41 mouse cellular contexts compared by ENCODE assay signal in genomic region chr2:122210534-122211228, GRCm38 (mm10). TPM values are rescaled to one million over a fixed set of nuclear protein-coding genes. Genes with fewer than 3 reads are reported as not detected.
DNase-seq lines count a peak whose midpoint lies in the region; ATAC-seq and TF ChIP-seq lines count a peak whose summit lies in the region.
"Had no signal": no experiment of that assay in that cellular context is flagged by ENCODE, and none has a peak within 500 bp of the region (broad histone marks: within the 10 kb centered on the region; RNA-seq: fewer than 3 reads in every experiment).

No protein-coding gene starts in this region.

- no peak overlapping the region for H3K4me3 ChIP-seq in kidney, embryonic 14.5 days (ENCODE audit: low read length)
- H3K4me3 ChIP-seq in midbrain, embryonic 12.5 days = no peak overlapping the region
- H3K4me3 ChIP-seq in midbrain, postnatal 0 days (ENCODE audit: low read depth, low read length) = no peak overlapping the region
- H3K4me3 ChIP-seq: embryonic facial prominence, embryonic 13.5 days; erythroblast, embryonic 14.5 days; forebrain, embryonic 12.5 days; heart, embryonic 13.5 days; kidney, embryonic 15.5 days; layer of hippocampus, adult 2 months; left cerebral cortex, adult 2 months; limb, embryonic 12.5 days; liver, embryonic 15.5 days; lung, embryonic 15.5 days; myocyte; stomach, embryonic 15.5 days had no signal

- no peaks in the 10 kb centered on the region for H3K36me3 ChIP-seq in kidney, embryonic 14.5 days (ENCODE audit: control insufficient read depth, insufficient read depth, low read length)
- no peaks in the 10 kb centered on the region for H3K36me3 ChIP-seq in midbrain, embryonic 12.5 days
- no peaks in the 10 kb centered on the region for H3K36me3 ChIP-seq in midbrain, postnatal 0 days (ENCODE audit: insufficient read depth, low read length)
- H3K36me3 ChIP-seq: embryonic facial prominence, embryonic 13.5 days; forebrain, embryonic 12.5 days; heart, embryonic 13.5 days; kidney, embryonic 15.5 days; limb, embryonic 12.5 days; liver, embryonic 15.5 days; lung, embryonic 15.5 days; stomach, embryonic 15.5 days had no signal

- H3K4me1 ChIP-seq in kidney, embryonic 14.5 days (ENCODE audit: control insufficient read depth, insufficient read depth, low read length) = no peaks in the 10 kb centered on the region
- peaks cover 5% of the 10 kb centered on the region; the same call in 1 of the 2 replicates for H3K4me1 ChIP-seq in midbrain, embryonic 12.5 days
- no peaks in the 10 kb centered on the region for H3K4me1 ChIP-seq in midbrain, postnatal 0 days (ENCODE audit: insufficient read depth, low read length)
- H3K4me1 ChIP-seq: embryonic facial prominence, embryonic 13.5 days; forebrain, embryonic 12.5 days; heart, embryonic 13.5 days; kidney, embryonic 15.5 days; limb, embryonic 12.5 days; lung, embryonic 15.5 days had no signal

- no peak overlapping the region for H3K27ac ChIP-seq in kidney, embryonic 14.5 days (ENCODE audit: low read depth, low read length)
- H3K27ac ChIP-seq in midbrain, embryonic 12.5 days (replicated peaks) = no peak overlapping the region
- no peak overlapping the region for H3K27ac ChIP-seq in midbrain, postnatal 0 days (ENCODE audit: low read depth, low read length)
- H3K27ac ChIP-seq: embryonic facial prominence, embryonic 13.5 days; forebrain, embryonic 12.5 days; heart, embryonic 13.5 days; kidney, embryonic 15.5 days; layer of hippocampus, adult 2 months; left cerebral cortex, adult 2 months; limb, embryonic 12.5 days; liver, embryonic 15.5 days; lung, embryonic 15.5 days; macrophage; stomach, embryonic 15.5 days had no signal

- ATAC-seq in kidney, embryonic 14.5 days (ENCODE audit: low FRiP score, low TSS enrichment) = 0 out of 2 replicates have a peak, but pooled peaks have one; percentile 46
- ATAC-seq in midbrain, embryonic 12.5 days (ENCODE audit: low FRiP score, low read depth) = peak; percentile 62; the same call in 1 of the 2 replicates
- ATAC-seq in midbrain, postnatal 0 days (ENCODE audit: low FRiP score) = no peak
- ATAC-seq in erythroblast, adult 5-6 weeks (replicated peaks; ENCODE audit: low FRiP score, poor library complexity, severe bottlenecking) = no peak
- ATAC-seq: CD4-positive, CD25-positive, alpha-beta regulatory T cell, adult 4 months; forebrain, postnatal 0 days; inflammation-experienced regulatory T-cells, adult 6 months had no signal

- H3K4me2 ChIP-seq in kidney, embryonic 14.5 days (replicated peaks; ENCODE audit: low read depth, low read length) = no peak overlapping the region
- H3K4me2 ChIP-seq in midbrain, embryonic 12.5 days (replicated peaks) = no peak overlapping the region
- H3K4me2 ChIP-seq in midbrain, postnatal 0 days (ENCODE audit: low read depth, low read length, poor library complexity, severe bottlenecking) = no peak overlapping the region
- H3K4me2 ChIP-seq: embryonic facial prominence, embryonic 13.5 days; forebrain, embryonic 12.5 days; heart, embryonic 13.5 days; kidney, embryonic 15.5 days; limb, embryonic 12.5 days; liver, embryonic 15.5 days; lung, embryonic 15.5 days; stomach, embryonic 15.5 days had no signal

- H3K9ac ChIP-seq in kidney, embryonic 14.5 days (ENCODE audit: low read depth, low read length) = no peak overlapping the region
- H3K9ac ChIP-seq in midbrain, embryonic 12.5 days (replicated peaks) = no peak overlapping the region
- no peak overlapping the region for H3K9ac ChIP-seq in midbrain, postnatal 0 days (replicated peaks; ENCODE audit: low read length, poor library complexity, severe bottlenecking)
- H3K9ac ChIP-seq: embryonic facial prominence, embryonic 13.5 days; forebrain, embryonic 12.5 days; forebrain, postnatal 0 days; heart, embryonic 13.5 days; kidney, embryonic 15.5 days; limb, embryonic 12.5 days; liver, embryonic 15.5 days; lung, embryonic 15.5 days; stomach, embryonic 15.5 days had no signal

- TF ChIP-seq CTCF in midbrain, postnatal 0 days (IDR thresholded peaks at IDR 0.05) = no peak
- TF ChIP-seq CTCF in brain, embryonic 14.5 days (IDR thresholded peaks at IDR 0.05; ENCODE audit: borderline replicate concordance, extremely low read depth, insufficient read depth, insufficient read length) = no peak

- H3K9me3 ChIP-seq in kidney, embryonic 14.5 days (ENCODE audit: control insufficient read depth, low read length) = no peaks in the 10 kb centered on the region
- no peaks in the 10 kb centered on the region for H3K9me3 ChIP-seq in midbrain, embryonic 12.5 days
- H3K9me3 ChIP-seq in midbrain, postnatal 0 days (ENCODE audit: low read length) = no peaks in the 10 kb centered on the region
- H3K9me3 ChIP-seq: embryonic facial prominence, embryonic 13.5 days; forebrain, embryonic 12.5 days; heart, embryonic 13.5 days; kidney, embryonic 15.5 days; limb, embryonic 12.5 days; liver, embryonic 15.5 days; lung, embryonic 15.5 days; stomach, embryonic 15.5 days had no signal

- no peak for TF ChIP-seq POLR2A in brain, embryonic 14.5 days (IDR thresholded peaks at IDR 0.05; ENCODE audit: borderline replicate concordance, extremely low read depth, insufficient read depth, insufficient read length, poor library complexity, severe bottlenecking)

- WGBS in kidney, embryonic 14.5 days = 59% methylated on average over 3 of the region's 3 CpGs
- 50% methylated on average over 3 of the region's 3 CpGs for WGBS in midbrain, embryonic 12.5 days
- WGBS in midbrain, postnatal 0 days = 29% methylated on average over 3 of the region's 3 CpGs

- DNase-seq in kidney, postnatal 10 days = no peak
- no peak for DNase-seq in midbrain, postnatal 0 days (ENCODE audit: low spot score)
- DNase-seq in brain, embryonic 14.5 days (ENCODE audit: low read depth) = peak; percentile 5
- DNase-seq in embryo, embryonic 11 days = peak; percentile 52
- DNase-seq: adrenal gland, adult 2 months; adrenal gland, postnatal 36 days; cerebellum, adult 2 months; cerebellum, postnatal 14 days; forebrain, postnatal 0 days; heart, postnatal 10 days; kidney, adult 11 months; kidney, postnatal 36 days; right cerebral cortex, postnatal 25 days had no signal

- no peaks in the 10 kb centered on the region for H3K27me3 ChIP-seq in kidney, embryonic 14.5 days (ENCODE audit: control insufficient read depth, insufficient read depth, low read length)
- H3K27me3 ChIP-seq in midbrain, embryonic 12.5 days = no peaks in the 10 kb centered on the region
- H3K27me3 ChIP-seq in midbrain, postnatal 0 days (ENCODE audit: insufficient read depth, low read length) = no peaks in the 10 kb centered on the region
- H3K27me3 ChIP-seq: embryonic facial prominence, embryonic 13.5 days; forebrain, embryonic 12.5 days; heart, embryonic 13.5 days; kidney, embryonic 15.5 days; limb, embryonic 12.5 days; liver, embryonic 15.5 days; lung, embryonic 15.5 days; stomach, embryonic 15.5 days had no signal

RNA-seq across cellular contexts. Expression of gene Sord, which starts 23.9 kb away (rescaled TPM):
- 13.6 and 24.0 TPM in 2 replicates for polyA plus RNA-seq in kidney, embryonic 14.5 days (2014; fragmentation: Nextera tagmentation; extraction: Ambion mirVana)
- 24.6 and 25.3 TPM in 2 replicates for polyA plus RNA-seq in midbrain, embryonic 12.5 days (2016; fragmentation: Nextera tagmentation; extraction: Ambion mirVana)
- 32.5 and 33.8 TPM in 2 replicates for total RNA-seq in midbrain, postnatal 0 days (2014; rRNA removed)
- 29.4 and 31.1 TPM in 2 replicates for polyA plus RNA-seq in midbrain, postnatal 0 days (2015; fragmentation: Nextera tagmentation; extraction: Ambion mirVana)
- polyA plus RNA-seq in brain, embryonic 14.5 days (2012; rRNA removed) = 10.3 and 13.4 TPM in 2 replicates
- 14.6 and 18.8 TPM in 2 replicates for total RNA-seq in erythroblast, adult 5-6 weeks (2015; ENCODE audit: low replicate concordance)
- total RNA-seq in erythroblast, adult 5-6 weeks (2017; ENCODE audit: low replicate concordance) = 15.3 and 18.7 TPM in 2 replicates

RNA-seq across cellular contexts. Expression of gene Terb2, which starts 24.6 kb away (rescaled TPM):
- not detected in 2 replicates for polyA plus RNA-seq in kidney, embryonic 14.5 days (2014; fragmentation: Nextera tagmentation; extraction: Ambion mirVana)
- not detected in 2 replicates for polyA plus RNA-seq in midbrain, embryonic 12.5 days (2016; fragmentation: Nextera tagmentation; extraction: Ambion mirVana)
- not detected in 2 replicates for total RNA-seq in midbrain, postnatal 0 days (2014; rRNA removed)
- not detected in 2 replicates for polyA plus RNA-seq in midbrain, postnatal 0 days (2015; fragmentation: Nextera tagmentation; extraction: Ambion mirVana)
- not detected in 2 replicates for polyA plus RNA-seq in brain, embryonic 14.5 days (2012; rRNA removed)
- not detected in 2 replicates for total RNA-seq in erythroblast, adult 5-6 weeks (2015; ENCODE audit: low replicate concordance)
- not detected in 2 replicates for total RNA-seq in erythroblast, adult 5-6 weeks (2017; ENCODE audit: low replicate concordance)
- total RNA-seq: adrenal gland, adult 2 months; adrenal gland, postnatal 36 days; forebrain, postnatal 0 days; gastrocnemius, adult 8-10 months; heart, adult 8-10 months; heart, postnatal 10 days; hematopoietic stem cell, adult 5-6 weeks; layer of hippocampus, adult 2 months; layer of hippocampus, postnatal 14 days; left cerebral cortex, adult 2 months; left cerebral cortex, postnatal 25 days; liver, adult 2 months; neutrophil, adult 5-6 weeks had no signal
- polyA plus RNA-seq: adrenal gland, adult 2 months; CD4-positive, CD25-positive, alpha-beta regulatory T cell, adult 4 months; cerebellum, adult 2 months; cortical plate, adult 2 months; embryonic facial prominence, embryonic 13.5 days; erythroblast, embryonic 14.5 days; forebrain, embryonic 12.5 days; forebrain, postnatal 0 days; gonadal fat pad, adult 2 months; heart, embryonic 13.5 days; inflammation-experienced regulatory T-cells, adult 6 months; kidney, embryonic 15.5 days; limb, embryonic 12.5 days; liver, adult 2 months; liver, embryonic 15.5 days; lung, embryonic 15.5 days; macrophage; myocyte; stomach, embryonic 15.5 days; urinary bladder, adult 2 months had no signal

RNA-seq across cellular contexts. Expression of gene Patl2, which starts 24.7 kb away (rescaled TPM):
- polyA plus RNA-seq in kidney, embryonic 14.5 days (2014; fragmentation: Nextera tagmentation; extraction: Ambion mirVana) = not detected in 2 replicates
- polyA plus RNA-seq in midbrain, embryonic 12.5 days (2016; fragmentation: Nextera tagmentation; extraction: Ambion mirVana) = not detected in 2 replicates
- total RNA-seq in midbrain, postnatal 0 days (2014; rRNA removed) = 0.16 TPM in 1 of 2 replicates, not detected in the other
- polyA plus RNA-seq in midbrain, postnatal 0 days (2015; fragmentation: Nextera tagmentation; extraction: Ambion mirVana) = 0.06 TPM in 1 of 2 replicates, not detected in the other
- polyA plus RNA-seq in brain, embryonic 14.5 days (2012; rRNA removed) = not detected in 2 replicates
- total RNA-seq in erythroblast, adult 5-6 weeks (2015; ENCODE audit: low replicate concordance) = not detected in 2 replicates
- total RNA-seq in erythroblast, adult 5-6 weeks (2017; ENCODE audit: low replicate concordance) = not detected in 2 replicates
- total RNA-seq: adrenal gland, adult 2 months; adrenal gland, postnatal 36 days; forebrain, postnatal 0 days; gastrocnemius, adult 8-10 months; heart, adult 8-10 months; heart, postnatal 10 days; hematopoietic stem cell, adult 5-6 weeks; layer of hippocampus, adult 2 months; left cerebral cortex, adult 2 months; left cerebral cortex, postnatal 25 days; neutrophil, adult 5-6 weeks had no signal
- polyA plus RNA-seq: adrenal gland, adult 2 months; embryonic facial prominence, embryonic 13.5 days; erythroblast, embryonic 14.5 days; forebrain, embryonic 12.5 days; forebrain, postnatal 0 days; heart, embryonic 13.5 days; kidney, embryonic 15.5 days; limb, embryonic 12.5 days; liver, adult 2 months; lung, embryonic 15.5 days; stomach, embryonic 15.5 days; urinary bladder, adult 2 months had no signal

RNA-seq across cellular contexts. Expression of gene Trim69, which starts 50.2 kb away (rescaled TPM):
- not detected in 2 replicates for polyA plus RNA-seq in kidney, embryonic 14.5 days (2014; fragmentation: Nextera tagmentation; extraction: Ambion mirVana)
- not detected in 2 replicates for polyA plus RNA-seq in midbrain, embryonic 12.5 days (2016; fragmentation: Nextera tagmentation; extraction: Ambion mirVana)
- total RNA-seq in midbrain, postnatal 0 days (2014; rRNA removed) = not detected in 2 replicates
- polyA plus RNA-seq in midbrain, postnatal 0 days (2015; fragmentation: Nextera tagmentation; extraction: Ambion mirVana) = not detected in 2 replicates
- polyA plus RNA-seq in brain, embryonic 14.5 days (2012; rRNA removed) = not detected in 2 replicates
- total RNA-seq in erythroblast, adult 5-6 weeks (2015; ENCODE audit: low replicate concordance) = not detected in 2 replicates
- total RNA-seq in erythroblast, adult 5-6 weeks (2017; ENCODE audit: low replicate concordance) = not detected in 2 replicates
- total RNA-seq: adrenal gland, adult 2 months; forebrain, postnatal 0 days; gastrocnemius, adult 8-10 months; heart, postnatal 10 days; hematopoietic stem cell, adult 5-6 weeks; layer of hippocampus, adult 2 months; layer of hippocampus, postnatal 14 days; left cerebral cortex, adult 2 months; left cerebral cortex, postnatal 25 days; neutrophil, adult 5-6 weeks had no signal
- polyA plus RNA-seq: adrenal gland, adult 2 months; cerebellum, adult 2 months; cortical plate, adult 2 months; embryonic facial prominence, embryonic 13.5 days; erythroblast, embryonic 14.5 days; forebrain, embryonic 12.5 days; forebrain, postnatal 0 days; heart, embryonic 13.5 days; kidney, embryonic 15.5 days; limb, embryonic 12.5 days; liver, embryonic 15.5 days; lung, embryonic 15.5 days; stomach, embryonic 15.5 days had no signal

Comparison
In these comparisons a context has a peak if more than half of its experiments do, and no peak if none do; other contexts are left out.
1. ATAC-seq: peak in kidney, embryonic 14.5 days (single experiment) and midbrain, embryonic 12.5 days (single experiment); none in midbrain, postnatal 0 days (single experiment) and erythroblast, adult 5-6 weeks (single experiment).
2. DNase-seq: peak in brain, embryonic 14.5 days (single experiment) and embryo, embryonic 11 days (single experiment); none in kidney, postnatal 10 days (single experiment) and midbrain, postnatal 0 days (single experiment).